Mouse (Mus musculus) heart, adult 2 months (tissue): ENCODE results near the gene Lrrn2. TPM values are rescaled to one million over a fixed set of nuclear protein-coding genes. Genes with fewer than 3 reads are reported as not detected.

Source experiments
- DNase-seq, 2 experiments: peaks; one replicate each; pipeline ENCODE4 v3.0.0; 2021
- H3K27ac ChIP-seq: fragments of 200-600 bp; 2 replicates; pipeline ENCODE4 v1.8.1; 2022
- H3K27me3 ChIP-seq: fragments of 200-500 bp; 2 replicates; pipeline ENCODE4 v1.6.1; 2012; ENCODE audit warnings: mild to moderate bottlenecking, low read length, inconsistent platforms, mixed read lengths; ENCODE audit not compliant: control insufficient read depth, insufficient read depth
- H3K36me3 ChIP-seq: fragments of 200-500 bp; 2 replicates; pipeline ENCODE4 v1.6.1; 2012; ENCODE audit warnings: low read length, inconsistent platforms; ENCODE audit not compliant: control insufficient read depth, insufficient read depth
- H3K4me1 ChIP-seq: fragments of 200-500 bp; 2 replicates; pipeline ENCODE4 v1.6.1; 2011; ENCODE audit warnings: low read length; ENCODE audit not compliant: control insufficient read depth, insufficient read depth
- H3K4me3 ChIP-seq: fragments of 200-600 bp; 2 replicates; pipeline ENCODE4 v1.8.1; 2022
- H3K79me2 ChIP-seq: fragments of 200-500 bp; replicated peaks from 2 replicates; pipeline ENCODE4 v1.6.1; 2012; ENCODE audit warnings: mild to moderate bottlenecking, inconsistent platforms, low read length, moderate library complexity, mixed read lengths; ENCODE audit not compliant: control insufficient read depth, insufficient read depth
- H3K9ac ChIP-seq: fragments of 200-500 bp; 2 replicates; pipeline ENCODE4 v1.6.1; 2012; ENCODE audit warnings: low read depth, mild to moderate bottlenecking, control low read depth, inconsistent platforms, low read length, mixed read lengths
- CTCF ChIP-seq: fragments of 200-600 bp; IDR thresholded peaks from 2 replicates; pipeline ENCODE4 v1.8.1; 2022; ENCODE audit warnings: antibody characterized with exemption, mild to moderate bottlenecking, moderate library complexity
- EP300 ChIP-seq: fragments of 200-500 bp; IDR thresholded peaks from 2 replicates; pipeline ENCODE4 v1.6.1; 2011; ENCODE audit warnings: low read depth, low read length, control low read depth; ENCODE audit not compliant: insufficient read depth
- POLR2A ChIP-seq: fragments of 200-500 bp; IDR thresholded peaks from 2 replicates; pipeline ENCODE4 v1.6.1; 2011; ENCODE audit warnings: mild to moderate bottlenecking, low read depth, low read length, control low read depth; ENCODE audit not compliant: insufficient read depth
- WGBS: fragments of 180-500 bp; shearing (Covaris S2); methylation state at CpG from one replicate; pipeline ENCODE4 v1.1.7; 2018; 5-methylcytosine and 5-hydroxymethylcytosine counted together
- intact Hi-C: fragments of 180-260 bp; cut with DNase I; formaldehyde crosslinking; loops from one replicate; pipeline ENCODE4 v1.15.1; 2025
- long read RNA-seq: library from polyadenylated mRNA; stranded (forward); transcript quantifications from one replicate; pipeline ENCODE4 v2.0.0, GENCODE M21; 2021
- polyA plus RNA-seq: library from polyadenylated mRNA; depleted of rRNA; stranded (reverse); fragments of >200 nt; gene quantifications from 2 replicates; pipeline ENCODE4 v1.2.3, GENCODE M21; 2012; rRNA removed
- total RNA-seq, 2 experiments: library from RNA; stranded (reverse); gene quantifications; 2 replicates each; pipeline ENCODE4 v1.2.3; 2021

Gene Lrrn2
- total RNA-seq = 1 to 10 TPM; 3.2 to 4.2 TPM
- 6.1 and 7.3 TPM in 2 replicates for polyA plus RNA-seq
- long read RNA-seq, transcript Lrrn2-201 (2 exons, 3,428 nt) = major isoform, 6 of 6 reads
- long read RNA-seq, partial matches to known transcripts = 0 of 6 reads
- long read RNA-seq, other reads (novel, unspliced or antisense) = 0 of 6 reads

DNA sequence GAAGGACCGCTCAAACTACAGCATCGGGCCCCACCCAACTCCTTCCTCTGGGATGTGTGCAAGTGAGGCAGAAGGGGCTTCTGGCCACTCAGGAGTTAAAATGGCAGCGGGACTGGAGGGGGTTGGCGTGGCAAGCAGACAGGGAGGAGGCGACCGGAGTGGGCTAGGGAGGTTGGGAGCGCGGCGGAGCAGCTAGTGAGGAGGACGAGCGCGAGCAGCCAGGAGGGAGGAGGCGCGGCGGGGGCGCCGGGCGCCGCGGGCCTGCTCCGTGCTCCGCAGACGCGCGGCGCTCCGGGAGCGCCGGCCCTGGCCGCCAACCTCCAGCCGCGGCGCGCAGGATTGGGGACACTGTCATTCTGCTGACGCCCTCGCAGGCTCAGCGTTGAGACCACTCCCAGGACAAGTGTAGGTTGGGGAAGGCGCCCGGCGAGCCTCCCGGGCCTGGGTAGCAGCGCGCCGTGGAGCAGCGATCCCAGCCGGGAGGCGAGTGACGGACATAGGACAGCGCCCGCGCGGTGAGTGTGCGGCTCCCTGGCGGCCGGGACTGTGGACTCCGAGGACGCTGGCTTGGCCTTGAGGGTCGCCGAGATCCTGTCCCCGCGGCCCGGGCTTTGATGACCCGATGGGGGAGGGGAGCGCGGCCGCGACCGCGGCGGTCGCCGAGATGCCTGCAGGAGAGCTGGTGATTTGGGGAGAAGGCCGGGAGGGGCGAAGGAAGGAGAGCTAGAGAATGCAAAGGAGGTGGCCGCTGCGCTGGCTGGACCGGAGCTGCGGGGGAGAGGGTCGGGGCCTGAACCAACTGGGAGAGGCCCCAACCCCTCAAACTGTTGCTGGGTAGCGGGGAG, at the start of gene Lrrn2:
TSS of gene Lrrn2 (plus strand) at position 113 of the 845 bp plus-strand sequence.
- Histone ChIP-seq H3K27me3 (peaks cover 1% of the 10 kb centered on the region; the same call in 1 of the 2 replicates), H3K9ac (peak within 1 kb of the TSS; percentile 51), H3K27ac (peak within 1 kb of the TSS; percentile 31), H3K79me2 (no peaks in the 10 kb centered on the region), H3K4me3 (peak within 1 kb of the TSS; percentile 58), H3K36me3 (no peaks in the 10 kb centered on the region), H3K4me1 (no peaks in the 10 kb centered on the region)
- peak; percentile 46 to 66 for DNase-seq
- intact Hi-C loops = no loop called here
- WGBS = under 1% methylated on average over 80 of the region's 80 CpGs
- TF ChIP-seq CTCF (no peak), POLR2A (no peak)

- intact Hi-C loops = no loop called here
- no peak overlapping the region for H3K4me3 ChIP-seq
- TF ChIP-seq CTCF (no peak), POLR2A (no peak), EP300 (no peak)
These were observed 48.1 kb upstream of the Lrrn2 start for GRCm38 (mm10) chr1:132831963-132832362.

GRCm38 (mm10) chr1:132834037-132834436, 46.0 kb upstream of the Lrrn2 start:
- no peak overlapping the region for H3K27ac ChIP-seq
- H3K27me3 ChIP-seq = no peaks in the 10 kb centered on the region
- H3K4me1 ChIP-seq = no peaks in the 10 kb centered on the region
- no peak overlapping the region for H3K9ac ChIP-seq
- intact Hi-C loops = no loop called here
- no peaks in the 10 kb centered on the region for H3K36me3 ChIP-seq
- H3K4me3 ChIP-seq = no peak overlapping the region
- DNase-seq = no peak
- no peaks in the 10 kb centered on the region for H3K79me2 ChIP-seq
- 57% methylated on average over 8 of the region's 8 CpGs for WGBS
- TF ChIP-seq EP300 (no peak), CTCF (no peak), POLR2A (no peak)

More at GRCm38 (mm10) chr1:132831963-132832362, 48.1 kb upstream of the Lrrn2 start:
- no peak overlapping the region for H3K27ac ChIP-seq
- no peaks in the 10 kb centered on the region for H3K79me2 ChIP-seq
- H3K4me1 ChIP-seq = no peaks in the 10 kb centered on the region
- H3K27me3 ChIP-seq = no peaks in the 10 kb centered on the region
- WGBS = 87% methylated on average over 4 of the region's 4 CpGs
- no peak for DNase-seq
- H3K36me3 ChIP-seq = no peaks in the 10 kb centered on the region
- H3K9ac ChIP-seq = no peak overlapping the region

DNA sequence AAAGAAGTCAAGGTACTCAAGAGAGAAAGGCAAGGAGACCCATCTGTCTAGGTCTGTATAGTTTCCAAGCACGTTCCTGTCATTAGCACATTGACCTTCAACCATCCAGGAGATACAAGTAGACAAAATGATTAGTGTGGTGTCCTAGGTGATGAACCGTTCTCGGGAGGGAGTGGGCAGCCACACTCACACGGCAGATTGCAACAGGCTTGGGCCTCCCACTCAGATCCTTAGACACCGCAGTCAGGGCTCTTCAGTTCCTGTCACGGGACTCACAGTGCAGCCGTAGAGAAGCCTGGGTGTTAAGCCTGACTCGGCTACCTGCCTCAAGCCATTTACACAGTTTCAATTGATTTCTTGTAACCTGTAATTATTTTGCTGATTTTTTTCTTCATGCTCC, 43.2 kb upstream of the Lrrn2 start:
- 77% methylated on average over 8 of the region's 8 CpGs for WGBS
- Histone ChIP-seq H3K27me3 (no peaks in the 10 kb centered on the region), H3K4me1 (no peaks in the 10 kb centered on the region), H3K27ac (no peak overlapping the region), H3K4me3 (no peak overlapping the region), H3K9ac (no peak overlapping the region), H3K79me2 (no peaks in the 10 kb centered on the region), H3K36me3 (no peaks in the 10 kb centered on the region)
- no peak for DNase-seq
- intact Hi-C loops = no loop called here
- no peak for TF ChIP-seq CTCF
- no peak for TF ChIP-seq EP300
- TF ChIP-seq POLR2A = no peak

GRCm38 (mm10) chr1:132837691-132838090, 42.4 kb upstream of the Lrrn2 start:
- H3K27me3 ChIP-seq = no peaks in the 10 kb centered on the region
- no peaks in the 10 kb centered on the region for H3K79me2 ChIP-seq
- WGBS = 53% methylated on average over 5 of the region's 5 CpGs
- TF ChIP-seq POLR2A (no peak), CTCF (no peak), EP300 (no peak)
- no peak for DNase-seq
- H3K4me3 ChIP-seq = no peak overlapping the region
- H3K36me3 ChIP-seq = no peaks in the 10 kb centered on the region
- no peak overlapping the region for H3K9ac ChIP-seq
- H3K27ac ChIP-seq = no peak overlapping the region
- no peaks in the 10 kb centered on the region for H3K4me1 ChIP-seq
- intact Hi-C loops = no loop called here

DNA sequence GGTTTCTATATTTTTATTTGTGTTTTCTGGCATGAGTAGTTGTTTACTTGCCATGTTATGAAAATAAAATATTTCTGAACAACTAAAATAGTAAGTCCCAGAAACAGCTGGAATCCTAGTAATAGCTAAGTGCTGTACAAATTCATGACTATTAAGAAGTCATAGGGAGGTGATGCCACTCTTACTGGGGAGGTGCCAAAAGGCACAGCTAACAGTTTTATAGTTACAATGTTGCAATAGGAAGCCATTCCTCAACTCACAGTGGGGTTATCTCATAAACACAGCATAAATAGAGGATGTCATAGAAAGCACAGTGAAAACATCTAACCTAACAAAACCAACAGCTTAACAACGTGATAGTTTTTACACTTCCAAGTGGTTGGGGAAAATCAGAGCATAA, 41.7 kb upstream of the Lrrn2 start:
- Histone ChIP-seq H3K27ac (no peak overlapping the region), H3K27me3 (no peaks in the 10 kb centered on the region), H3K4me3 (no peak overlapping the region), H3K9ac (no peak overlapping the region), H3K36me3 (no peaks in the 10 kb centered on the region), H3K4me1 (no peaks in the 10 kb centered on the region), H3K79me2 (no peaks in the 10 kb centered on the region)
- intact Hi-C loops = no loop called here
- DNase-seq = no peak
- WGBS = 69% methylated on average over 1 of the region's 1 CpGs
- no peak for TF ChIP-seq CTCF
- no peak for TF ChIP-seq POLR2A
- no peak for TF ChIP-seq EP300
